Mouse (Mus musculus): ENCODE results near the gene Optc. TPM values are rescaled to one million over a fixed set of nuclear protein-coding genes. Genes with fewer than 3 reads are reported as not detected.

Gene Optc
- total and polyA plus RNA-seq, 3 experiments, result 0.27 to 0.53 TPM; not detected in 1

GRCm38 (mm10) chr1:133878825-133879423 lies 28.9 kb downstream of the Optc start:
- H3K79me2 ChIP-seq (ENCODE audit: control insufficient read depth, insufficient read depth, low read length, poor library complexity), result no peaks in the 10 kb centered on the region
- TF ChIP-seq CHD1 (IDR thresholded peaks at IDR 0.05; ENCODE audit: low read depth, low read length) (no peak), JUND (IDR thresholded peaks at IDR 0.05; ENCODE audit: low read depth, low read length) (no peak), MYC (IDR thresholded peaks at IDR 0.05; ENCODE audit: low read depth, low read length) (no peak), SMC3 (IDR thresholded peaks at IDR 0.05; ENCODE audit: low read depth, low read length) (no peak), MAZ (IDR thresholded peaks at IDR 0.05; ENCODE audit: low read depth, low read length) (no peak), BHLHE40 (IDR thresholded peaks at IDR 0.05; ENCODE audit: borderline replicate concordance, low read depth, low read length) (no peak), NELFE (IDR thresholded peaks at IDR 0.05; ENCODE audit: low read depth, low read length) (no peak), GABPA (IDR thresholded peaks at IDR 0.05; ENCODE audit: low read depth, low read length) (no peak), USF1 (IDR thresholded peaks at IDR 0.05; ENCODE audit: low read depth, low read length) (no peak)
- H3K4me3 ChIP-seq (ENCODE audit: control insufficient read depth in 1 of 2, insufficient read depth in 1 of 2, low read depth in 2 of 2, low read length in 2 of 2), result no peak overlapping the region
- no peak overlapping the region for H3K9ac ChIP-seq (ENCODE audit: control insufficient read depth, low read depth, low read length, poor library complexity, severe bottlenecking)
- no peak overlapping the region for H3K27ac ChIP-seq (ENCODE audit: control insufficient read depth, low read depth, low read length)
- H3K36me3 ChIP-seq (ENCODE audit: control insufficient read depth in 1 of 2, insufficient read depth in 2 of 2, low read length in 2 of 2), result no peaks in the 10 kb centered on the region
- DNase-seq (ENCODE audit: low read depth, low spot score), result no peak
- no peaks in the 10 kb centered on the region; a peak in 1 of 4 replicates for H3K27me3 ChIP-seq (ENCODE audit: control insufficient read depth in 1 of 2, insufficient read depth in 2 of 2, low read length in 2 of 2)
- no peaks in the 10 kb centered on the region for H3K9me3 ChIP-seq (replicated peaks; ENCODE audit: insufficient read depth, low read length)
- H3K4me1 ChIP-seq (ENCODE audit: control insufficient read depth in 1 of 2, insufficient read depth in 2 of 2, low read length in 2 of 2), result no peaks in the 10 kb centered on the region

DNA sequence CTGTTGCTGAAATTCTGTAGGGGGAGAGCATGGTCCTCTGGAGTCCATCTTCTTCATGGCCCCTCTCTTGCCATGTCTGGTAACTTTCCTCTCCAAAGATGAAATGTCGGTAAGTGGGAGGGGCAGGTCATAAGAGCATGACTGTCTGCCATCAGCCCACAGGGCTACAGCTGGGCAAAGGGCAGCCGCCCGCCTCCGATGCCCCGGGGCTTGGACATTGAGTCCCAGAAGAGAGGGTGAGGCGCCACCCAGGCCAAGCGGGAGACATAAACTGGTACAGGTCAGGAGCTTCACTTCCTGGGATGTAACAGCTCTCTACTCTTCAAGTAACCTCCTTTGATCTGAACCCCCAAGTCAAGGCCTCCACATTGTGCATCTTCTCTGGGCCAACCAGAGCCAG lies 30.9 kb downstream of the Optc start:
- DNase-seq (ENCODE audit: low read depth, low spot score), result no peak
- Histone ChIP-seq H3K27me3 (ENCODE audit: control insufficient read depth in 1 of 2, insufficient read depth in 2 of 2, low read length in 2 of 2) (peaks cover 0 to 6% of the 10 kb centered on the region in 2 experiments; a peak in 3 of 4 replicates), H3K9me3 (replicated peaks; ENCODE audit: insufficient read depth, low read length) (no peaks in the 10 kb centered on the region), H3K9ac (ENCODE audit: control insufficient read depth, low read depth, low read length, poor library complexity, severe bottlenecking) (no peak overlapping the region), H3K4me1 (ENCODE audit: control insufficient read depth in 1 of 2, insufficient read depth in 2 of 2, low read length in 2 of 2) (no peaks in the 10 kb centered on the region), H3K4me3 (ENCODE audit: control insufficient read depth in 1 of 2, insufficient read depth in 1 of 2, low read depth in 2 of 2, low read length in 2 of 2) (no peak overlapping the region), H3K36me3 (ENCODE audit: control insufficient read depth in 1 of 2, insufficient read depth in 2 of 2, low read length in 2 of 2) (no peaks in the 10 kb centered on the region), H3K27ac (ENCODE audit: control insufficient read depth, low read depth, low read length) (no peak overlapping the region), H3K79me2 (ENCODE audit: control insufficient read depth, insufficient read depth, low read length, poor library complexity) (no peaks in the 10 kb centered on the region)
- TF ChIP-seq EP300 (IDR thresholded peaks at IDR 0.05; ENCODE audit: low read depth in 1 of 2, low read length in 2 of 2) (no peak), MXI1 (IDR thresholded peaks at IDR 0.05; ENCODE audit: low read depth, low read length) (no peak), MYB (IDR thresholded peaks at IDR 0.05; ENCODE audit: low read depth, low read length) (no peak), SMC3 (IDR thresholded peaks at IDR 0.05; ENCODE audit: low read depth, low read length) (no peak), CTCF (IDR thresholded peaks at IDR 0.05 in 2 of 3, conservative IDR thresholded peaks at IDR 0.05 in 1 of 3; ENCODE audit: control insufficient read depth in 1 of 3, insufficient read depth in 1 of 3, low read depth in 2 of 3, low read length in 3 of 3, poor library complexity in 1 of 3, severe bottlenecking in 1 of 3) (no peak), MAZ (IDR thresholded peaks at IDR 0.05; ENCODE audit: low read depth, low read length) (no peak), RAD21 (IDR thresholded peaks at IDR 0.05; ENCODE audit: low read depth, low read length) (no peak), TAL1 (IDR thresholded peaks at IDR 0.05; ENCODE audit: low read length) (no peak), NELFE (IDR thresholded peaks at IDR 0.05; ENCODE audit: low read depth, low read length) (no peak), BHLHE40 (IDR thresholded peaks at IDR 0.05; ENCODE audit: borderline replicate concordance, low read depth, low read length) (no peak), CHD1 (IDR thresholded peaks at IDR 0.05; ENCODE audit: low read depth, low read length) (no peak), ZC3H11A (IDR thresholded peaks at IDR 0.05; ENCODE audit: low read depth, low read length) (no peak), MAX (IDR thresholded peaks at IDR 0.05; ENCODE audit: low read length) (no peak), TBP (IDR thresholded peaks at IDR 0.05; ENCODE audit: low read depth, low read length) (no peak), ETS1 (IDR thresholded peaks at IDR 0.05; ENCODE audit: low read depth, low read length) (no peak)
